Mouse (Mus musculus) adrenal gland (tissue): ENCODE data around the gene Csrnp1.

Source experiments
- intact Hi-C: fragments of 180-260 bp; cut with DNase I; formaldehyde crosslinking; loops from one replicate; pipeline ENCODE4 v1.15.1; 2025

Gene Csrnp1

GRCm38 (mm10) chr9:119950434-119950833 is 34.0 kb downstream of the Csrnp1 start:
- intact Hi-C loops: no loop called here

DNA sequence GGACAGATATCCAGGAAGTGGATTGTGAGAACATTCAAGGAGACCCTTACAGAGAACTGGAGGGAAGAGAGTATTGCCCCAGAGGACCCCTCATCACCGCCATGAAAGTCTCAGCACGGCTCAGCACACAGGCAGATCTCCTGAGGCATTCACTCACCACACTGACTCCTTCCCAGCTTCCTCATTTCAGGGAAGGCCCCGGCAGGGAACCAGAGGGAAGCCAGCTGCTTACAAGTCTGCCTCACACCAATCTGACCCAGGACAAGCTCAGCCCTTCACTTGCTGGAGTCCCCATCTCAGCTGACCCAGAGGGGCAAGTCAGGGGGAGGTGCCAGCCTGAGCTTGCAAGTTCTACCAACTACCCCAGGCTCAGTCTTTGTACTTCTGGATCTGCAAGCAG is 35.7 kb downstream of the Csrnp1 start:
- intact Hi-C loops: no loop called here

GRCm38 (mm10) chr9:119945173-119945900 is 39.1 kb downstream of the Csrnp1 start:
- intact Hi-C loops: no loop called here

GRCm38 (mm10) chr9:119943326-119943725 is 41.1 kb downstream of the Csrnp1 start:
- intact Hi-C loops: no loop called here

DNA sequence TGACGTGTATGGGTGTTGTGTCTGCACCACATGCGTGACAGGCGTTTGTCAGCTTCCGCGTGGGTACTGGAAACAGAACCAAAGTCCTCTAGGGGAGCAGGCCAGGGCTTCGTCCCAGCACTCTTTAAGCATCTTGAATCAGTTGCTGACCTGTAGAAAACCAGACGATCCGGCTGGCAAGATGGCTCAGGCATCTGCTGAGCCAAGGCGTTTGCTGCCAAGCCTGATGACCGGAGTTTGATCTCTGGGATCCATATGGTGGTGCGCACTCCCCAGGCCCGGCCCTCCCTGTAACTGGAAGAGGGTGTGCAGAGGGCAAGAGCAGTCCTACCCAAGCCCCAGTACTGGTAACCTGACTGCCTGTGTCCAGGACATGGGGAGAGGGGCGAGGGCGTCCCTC is 42.6 kb downstream of the Csrnp1 start:
- intact Hi-C loops: no loop called here

- intact Hi-C loops: no loop called here
These were observed 43.1 kb downstream of the Csrnp1 start for GRCm38 (mm10) chr9:119941407-119941806.

GRCm38 (mm10) chr9:119939646-119940045 is 44.8 kb downstream of the Csrnp1 start:
- intact Hi-C loops: no loop called here

DNA sequence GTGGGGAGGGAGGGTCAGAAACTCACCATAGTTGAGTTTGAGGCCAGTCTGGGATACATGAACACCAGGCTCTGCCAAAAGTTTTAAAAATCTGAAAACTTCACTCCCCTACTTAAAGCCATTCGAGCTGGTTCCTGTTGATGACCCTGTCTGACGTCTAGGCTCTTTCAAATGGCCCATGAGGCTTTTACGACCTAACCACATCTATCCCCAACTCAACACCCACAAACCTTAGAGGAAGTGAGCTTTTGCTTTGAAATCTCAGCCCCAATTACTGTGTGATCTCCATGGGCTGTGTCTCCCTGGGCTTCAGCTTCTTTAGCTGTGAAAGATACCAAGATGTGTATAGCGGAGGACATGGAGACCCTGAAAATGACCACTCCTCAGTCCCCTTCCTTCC is 46.0 kb downstream of the Csrnp1 start:
- intact Hi-C loops: no loop called here

GRCm38 (mm10) chr9:119937005-119937773 is 47.3 kb downstream of the Csrnp1 start, which contains the start of the genes Gorasp1 and Ttc21a:
Gene Gorasp1, minus strand, starts transcription at chr9:119937565.
Gene Ttc21a, plus strand, starts transcription at chr9:119937606.
- intact Hi-C loops: no loop called here

GRCm38 (mm10) chr9:119933675-119934074 is 50.8 kb downstream of the Csrnp1 start:
- intact Hi-C loops: no loop called here

DNA sequence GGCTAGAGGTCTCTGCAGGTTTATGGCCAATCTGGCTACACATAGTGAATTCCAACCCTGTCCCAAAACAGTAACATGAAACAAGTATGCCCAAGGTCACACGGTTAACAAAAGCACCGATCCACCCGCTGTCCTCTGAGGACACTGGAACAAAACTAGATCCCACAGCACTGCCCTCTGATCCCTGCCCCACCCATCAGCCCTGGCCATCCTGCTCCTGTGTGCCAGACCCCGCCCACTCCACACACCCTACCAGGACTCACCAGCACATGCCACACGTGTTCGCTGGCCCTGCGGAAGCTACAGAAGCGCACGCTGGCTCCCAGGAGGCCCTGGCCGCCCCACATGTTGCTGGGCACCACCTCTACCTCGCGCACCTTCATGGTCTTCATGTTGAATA is 52.1 kb downstream of the Csrnp1 start:
- intact Hi-C loops: no loop called here

DNA sequence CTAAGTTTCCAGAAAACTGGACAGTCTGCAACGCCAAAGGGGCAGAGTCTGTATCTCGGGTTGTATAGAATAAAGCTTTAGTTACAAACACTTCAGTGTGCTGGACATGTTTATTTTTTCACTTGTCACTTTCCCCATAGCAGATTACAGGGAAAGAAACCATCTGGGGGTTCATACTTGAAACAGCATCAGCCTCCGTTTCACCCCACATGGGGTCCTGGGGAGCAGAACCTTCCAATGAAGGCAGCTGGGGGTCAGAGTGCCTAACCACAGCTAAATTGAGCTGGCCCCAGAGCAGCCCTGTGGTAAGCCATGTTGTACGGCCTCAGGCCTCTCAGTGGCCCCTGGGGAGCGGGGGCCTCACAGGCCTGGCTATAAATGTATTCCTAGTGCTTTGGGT is 58.0 kb downstream of the Csrnp1 start:
- intact Hi-C loops: no loop called here

DNA sequence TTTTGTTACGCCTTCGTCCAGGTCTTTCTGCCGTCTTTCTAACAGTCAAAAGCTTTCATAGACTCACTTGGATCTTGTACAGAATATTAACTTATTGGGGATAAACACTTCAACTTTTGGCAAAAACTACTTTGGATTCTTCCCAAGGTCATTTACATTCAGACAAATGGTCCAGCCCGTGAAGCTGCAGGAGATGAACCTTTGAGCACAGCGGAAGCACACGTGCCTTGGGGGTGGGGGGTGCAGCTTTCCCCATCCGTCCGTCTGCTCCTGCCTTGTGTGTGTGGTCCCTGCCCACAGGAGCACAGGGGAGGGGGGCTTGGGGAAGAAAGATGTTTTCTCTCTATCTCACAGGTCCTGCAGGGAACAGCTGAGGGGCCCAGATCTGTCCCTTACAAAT is 58.7 kb downstream of the Csrnp1 start:
- intact Hi-C loops: no loop called here

DNA sequence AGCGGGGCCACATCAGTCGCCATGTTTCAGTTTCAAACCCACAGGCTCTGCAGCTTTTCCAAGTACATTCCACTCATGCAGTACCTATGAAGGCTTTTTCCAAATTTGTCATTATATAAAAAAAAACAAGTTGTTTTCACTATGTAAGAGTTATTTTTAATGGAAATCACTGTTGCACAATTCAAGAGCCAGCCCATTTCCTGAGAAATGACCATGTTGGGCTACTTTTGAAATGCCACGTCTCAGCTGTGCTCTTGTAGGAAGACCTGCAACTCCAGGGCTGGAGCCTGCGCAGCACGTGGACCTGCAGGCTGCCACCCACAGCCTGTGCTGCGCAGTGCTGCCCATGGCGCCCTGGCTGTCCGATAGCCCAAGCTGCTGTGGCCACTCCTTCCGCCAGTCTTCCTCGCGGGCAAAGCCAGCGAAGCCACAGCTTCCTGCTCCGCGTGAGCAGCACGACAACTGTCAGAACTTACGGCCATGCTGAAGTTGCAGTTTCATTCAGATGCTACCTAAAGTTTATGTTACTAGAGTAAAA is 59.3 kb downstream of the Csrnp1 start:
- intact Hi-C loops: no loop called here

- intact Hi-C loops: no loop called here
These were observed 61.0 kb downstream of the Csrnp1 start for GRCm38 (mm10) chr9:119923462-119923861.
